Mouse (Mus musculus) adrenal gland, adult 8-10 months (tissue): ENCODE data around the gene Wars. TPM values are rescaled to one million over a fixed set of nuclear protein-coding genes. Genes with fewer than 3 reads are reported as not detected.
A peak's percentile ranks its signal among the peaks of the same experiment; 100 is the strongest.

Experiments used
- DNase-seq: peaks from one replicate; pipeline ENCODE4 v3.0.0; 2022
- total RNA-seq, 4 experiments: library from RNA; stranded (reverse); gene quantifications; 2 replicates each; pipeline ENCODE4 v1.2.4; 2022

Wars gene
- total RNA-seq, 4 experiments from 2014 or later, result 63.1 to 70.0 (median 66.8) TPM

GRCm38 (mm10) chr12:108906398-108906797, 12.4 kb upstream of the Wars start:
- no peak for DNase-seq

GRCm38 (mm10) chr12:108905620-108906302, 11.8 kb upstream of the Wars start:
- DNase-seq, result no peak

GRCm38 (mm10) chr12:108904276-108904653, 10.3 kb upstream of the Wars start:
- no peak for DNase-seq

GRCm38 (mm10) chr12:108903600-108904275, 9.8 kb upstream of the Wars start:
- DNase-seq, result peak; percentile 50

- no peak for DNase-seq
Observed at GRCm38 (mm10) chr12:108902940-108903339, 9.0 kb upstream of the Wars start.

- DNase-seq, result no peak
Observed at GRCm38 (mm10) chr12:108901346-108901745, 7.4 kb upstream of the Wars start.

GRCm38 (mm10) chr12:108896006-108896405, 2.0 kb upstream of the Wars start:
- DNase-seq, result no peak

- DNase-seq, result no peak
Observed at GRCm38 (mm10) chr12:108894432-108894816, 450 bp upstream of the Wars start.

GRCm38 (mm10) chr12:108892989-108893714, 822 bp downstream of the Wars start, which contains the start of gene Wdr25:
TSS of gene Wdr25 (plus strand) at chr12:108893631.
- no peak for DNase-seq

GRCm38 (mm10) chr12:108888632-108889031, 5.3 kb downstream of the Wars start:
- no peak for DNase-seq

GRCm38 (mm10) chr12:108887077-108887476, 6.9 kb downstream of the Wars start:
- no peak for DNase-seq

GRCm38 (mm10) chr12:108885906-108886305, 8.1 kb downstream of the Wars start:
- no peak for DNase-seq

GRCm38 (mm10) chr12:108882776-108883175, 11.2 kb downstream of the Wars start:
- DNase-seq, result peak; percentile 55

GRCm38 (mm10) chr12:108881192-108881591, 12.8 kb downstream of the Wars start:
- no peak for DNase-seq

GRCm38 (mm10) chr12:108880606-108881005, 13.4 kb downstream of the Wars start:
- DNase-seq, result no peak

GRCm38 (mm10) chr12:108879138-108879537, 14.8 kb downstream of the Wars start:
- no peak for DNase-seq

- DNase-seq, result no peak
Observed at GRCm38 (mm10) chr12:108873122-108873521, 20.9 kb downstream of the Wars start.

- DNase-seq, result no peak
Observed at GRCm38 (mm10) chr12:108869575-108869974, 24.4 kb downstream of the Wars start.

- no peak for DNase-seq
Observed at GRCm38 (mm10) chr12:108865007-108865494, 28.9 kb downstream of the Wars start.

- DNase-seq, result no peak
Observed at GRCm38 (mm10) chr12:108858486-108858885, 35.5 kb downstream of the Wars start.

- DNase-seq, result no peak
Observed at GRCm38 (mm10) chr12:108857589-108858184, 36.3 kb downstream of the Wars start.

GRCm38 (mm10) chr12:108857109-108857508, 36.9 kb downstream of the Wars start:
- DNase-seq, result no peak

- DNase-seq, result no peak
Observed at GRCm38 (mm10) chr12:108856186-108856585, 37.8 kb downstream of the Wars start.
